Mouse (Mus musculus) CD4-positive, CD25-positive, alpha-beta regulatory T cell, adult 2 months (primary cell): ENCODE data around the gene Gm4792.
A peak's percentile ranks its signal among the peaks of the same experiment; 100 is the strongest.

Experiments used
- DNase-seq: peaks from one replicate; pipeline ENCODE4 v3.0.0-alpha.2; 2012; ENCODE audit warnings: low read depth, low spot score

Gm4792 gene

DNA sequence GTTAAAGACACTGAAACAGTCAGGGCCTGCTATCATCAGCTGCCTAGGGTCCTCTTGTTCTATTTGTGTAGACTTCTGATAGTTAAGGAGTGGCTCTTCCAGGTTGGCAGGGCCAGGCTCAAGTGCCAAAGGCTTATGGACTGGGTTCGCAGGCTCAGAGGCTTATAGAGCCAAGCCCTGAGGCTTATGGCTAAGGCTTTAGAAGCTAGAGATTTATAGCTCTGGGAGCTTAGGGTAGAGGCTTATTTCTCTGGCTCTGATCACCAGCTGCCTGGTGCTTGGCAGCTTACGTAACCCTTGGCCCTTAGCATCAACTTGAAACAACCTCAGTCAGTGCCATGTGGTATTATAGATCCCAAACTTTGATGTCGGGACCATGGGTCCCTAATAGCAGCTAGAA lies at the start of gene Gm4792:
Gm4792 (minus strand) TSS at position 233 of the 400 bp plus-strand sequence.
- no peak for DNase-seq

DNA sequence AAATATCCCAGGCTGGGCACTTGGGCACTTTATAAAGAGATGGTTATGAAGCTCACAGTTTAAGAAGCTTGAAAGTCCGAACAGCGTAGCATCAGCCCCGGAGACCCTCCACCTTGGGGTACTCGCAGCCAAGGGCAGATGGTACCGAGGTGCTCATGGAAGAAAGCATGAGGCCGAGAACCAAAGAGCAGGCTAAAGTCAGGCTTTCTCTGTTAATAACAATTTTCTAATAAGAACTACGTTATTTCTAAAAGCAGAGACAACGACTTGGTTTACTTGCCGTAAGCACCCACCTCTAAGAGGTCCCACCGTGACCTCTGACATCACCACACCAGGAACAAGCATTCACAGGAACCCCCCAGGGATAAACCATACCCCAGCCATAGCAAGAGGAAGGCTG lies 49.5 kb upstream of the Gm4792 start:
- DNase-seq, result no peak

GRCm38 (mm10) chr10:94347296-94347695 lies 48.8 kb upstream of the Gm4792 start:
- no peak for DNase-seq

- DNase-seq, result no peak
Observed at GRCm38 (mm10) chr10:94346596-94346995, 48.1 kb upstream of the Gm4792 start.

DNA sequence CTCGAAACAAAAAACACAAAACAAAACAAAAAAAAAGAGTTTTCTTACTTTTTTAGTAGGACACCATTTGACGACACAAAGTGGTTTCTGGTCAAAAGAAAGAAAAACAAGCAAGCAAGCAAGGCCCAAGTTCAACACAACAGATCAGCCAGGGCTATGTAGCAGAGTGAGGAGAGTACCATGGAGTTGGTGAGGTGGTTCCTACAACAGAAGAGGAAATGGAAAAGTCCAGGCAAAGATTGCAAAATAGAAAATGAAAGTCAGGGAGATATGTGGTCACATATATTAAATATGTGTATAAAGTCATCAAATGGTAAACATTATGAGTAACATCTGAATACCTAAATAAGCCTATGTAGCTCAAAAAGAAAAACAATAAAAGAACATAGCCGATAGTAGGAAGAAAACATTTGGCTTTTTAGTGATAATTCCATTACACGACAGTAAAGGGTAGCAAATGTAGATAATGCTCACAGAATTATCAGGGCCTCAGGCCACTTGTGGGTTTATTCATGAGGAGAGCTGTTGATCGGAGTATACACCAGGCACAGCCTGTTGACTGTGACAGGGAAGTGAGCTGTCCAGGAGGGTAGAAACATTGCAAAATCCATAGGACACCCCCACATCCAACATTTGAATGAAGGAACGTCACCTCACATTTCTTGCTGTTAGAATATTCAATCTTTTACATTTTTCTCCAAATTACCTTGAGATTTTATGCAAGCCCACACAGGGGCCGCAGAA lies 47.2 kb upstream of the Gm4792 start:
- no peak for DNase-seq

- DNase-seq, result no peak
Observed at GRCm38 (mm10) chr10:94344631-94345417, 46.3 kb upstream of the Gm4792 start.

DNA sequence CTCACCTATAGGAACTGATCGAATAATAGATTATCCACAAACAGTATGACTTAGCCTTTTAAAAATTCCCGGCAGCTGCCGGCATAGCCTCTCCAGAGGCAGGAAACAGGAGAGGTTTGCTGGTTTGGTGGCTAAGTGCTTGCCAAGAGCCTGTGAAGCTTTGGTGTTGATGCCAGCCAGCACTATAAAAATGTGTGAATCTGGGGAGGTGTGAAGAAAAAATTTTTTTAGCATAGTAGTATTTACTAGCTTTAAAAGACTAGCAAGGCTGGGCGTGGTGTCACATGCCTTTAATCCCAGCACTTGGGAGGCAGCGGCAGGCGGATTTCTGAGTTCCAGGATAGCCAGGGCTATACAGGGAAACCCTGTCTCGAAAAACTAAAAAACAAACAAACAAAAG lies 45.1 kb upstream of the Gm4792 start:
- DNase-seq, result no peak

DNA sequence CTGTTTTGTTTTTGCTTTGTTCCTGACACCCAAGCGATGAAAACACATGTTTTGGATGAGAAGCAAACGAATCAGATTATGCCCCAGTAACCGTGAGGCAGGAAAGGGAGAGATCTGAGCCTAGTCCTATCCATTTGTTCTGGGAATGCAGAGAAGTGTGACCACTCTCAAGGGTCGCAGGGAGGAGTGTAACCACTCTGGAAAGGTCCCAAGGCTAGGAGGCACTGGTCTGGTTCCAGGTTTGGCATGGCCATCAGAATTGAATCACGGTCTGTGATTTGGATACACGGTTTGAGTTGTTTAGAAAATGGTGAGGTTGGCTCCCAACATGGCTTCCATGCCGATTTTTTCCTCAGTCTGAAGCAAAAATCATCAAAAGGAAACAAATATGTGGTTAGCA lies 43.8 kb upstream of the Gm4792 start:
- DNase-seq, result no peak

DNA sequence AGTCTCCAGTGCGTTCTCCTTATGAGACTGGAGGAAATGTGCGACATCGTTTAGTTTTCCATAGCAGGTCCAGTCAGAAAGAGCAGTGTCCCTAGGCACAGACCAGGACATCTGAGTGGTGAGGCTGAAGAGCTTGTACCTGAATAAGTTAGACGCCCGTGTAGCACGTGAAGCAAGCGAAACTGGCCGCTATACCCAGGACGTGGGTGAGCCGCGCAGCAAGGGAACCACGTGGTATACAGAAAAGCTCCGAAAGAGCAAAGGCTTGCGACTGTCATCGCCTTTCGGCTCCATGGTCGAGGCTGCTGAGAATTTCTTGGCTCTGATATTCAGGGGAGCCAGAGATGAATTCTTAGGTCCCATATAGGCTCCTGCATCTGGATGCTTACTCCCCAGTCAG lies 43.0 kb upstream of the Gm4792 start:
- DNase-seq, result peak; percentile 6

DNA sequence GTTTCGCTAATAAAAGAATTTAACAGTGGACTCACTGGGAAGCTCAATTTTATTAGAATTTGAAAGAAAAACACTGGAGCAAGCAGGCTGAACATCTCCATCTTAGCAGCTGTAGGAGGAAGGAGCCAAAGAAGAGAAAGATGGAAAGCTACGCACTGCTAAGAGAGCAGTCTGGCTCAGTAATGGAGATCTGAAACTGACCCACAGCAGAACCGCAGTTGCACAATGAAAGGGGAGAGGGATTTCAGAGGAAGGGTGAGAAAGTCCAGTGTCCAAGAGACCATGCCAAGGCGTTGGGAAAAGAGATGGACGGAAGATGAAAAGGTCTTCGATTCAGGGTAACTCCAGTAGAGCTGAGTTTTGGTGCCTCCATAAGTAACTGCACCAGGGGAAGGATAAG lies 37.6 kb upstream of the Gm4792 start:
- DNase-seq, result no peak

DNA sequence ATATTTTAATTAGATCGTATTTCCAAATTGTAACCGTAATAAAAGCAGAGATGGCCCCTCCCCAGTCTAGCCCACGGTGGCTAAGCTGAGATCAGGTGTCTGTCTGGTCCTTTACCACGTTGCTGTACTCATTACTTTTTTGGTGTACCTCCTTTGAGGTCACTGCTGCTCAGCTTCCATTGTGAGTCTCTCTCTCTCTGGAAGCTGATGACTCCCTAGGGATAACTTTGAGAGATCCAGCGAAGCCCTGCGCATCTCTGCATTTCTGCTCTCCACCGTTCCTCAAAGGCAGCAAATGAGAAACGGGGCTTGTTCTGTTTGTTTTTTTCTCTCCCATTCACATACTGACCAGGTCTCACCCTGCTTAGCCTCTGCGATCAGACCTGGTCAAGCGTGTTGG lies 36.5 kb upstream of the Gm4792 start:
- DNase-seq, result no peak

DNA sequence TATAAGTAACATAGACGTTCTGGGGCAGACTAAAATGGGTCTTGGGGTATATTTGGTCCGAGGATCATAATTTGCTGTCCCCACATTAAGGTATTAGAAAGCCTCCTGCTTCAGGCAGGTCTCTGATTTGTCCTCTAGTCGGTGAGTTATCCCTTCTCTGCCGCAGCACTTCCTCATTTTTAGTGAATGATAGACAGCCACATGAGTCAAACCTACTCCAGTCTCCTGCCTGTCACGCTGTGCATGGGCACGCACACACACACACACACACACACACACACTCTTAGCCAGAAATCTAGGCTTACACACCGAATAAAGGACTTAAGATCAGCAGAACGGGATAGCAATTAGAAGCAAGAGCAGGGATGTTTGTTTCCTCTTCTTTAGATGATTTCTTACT lies 34.8 kb upstream of the Gm4792 start:
- DNase-seq, result no peak

- peak; percentile 10 for DNase-seq
Observed at GRCm38 (mm10) chr10:94332358-94333137, 34.0 kb upstream of the Gm4792 start.

DNA sequence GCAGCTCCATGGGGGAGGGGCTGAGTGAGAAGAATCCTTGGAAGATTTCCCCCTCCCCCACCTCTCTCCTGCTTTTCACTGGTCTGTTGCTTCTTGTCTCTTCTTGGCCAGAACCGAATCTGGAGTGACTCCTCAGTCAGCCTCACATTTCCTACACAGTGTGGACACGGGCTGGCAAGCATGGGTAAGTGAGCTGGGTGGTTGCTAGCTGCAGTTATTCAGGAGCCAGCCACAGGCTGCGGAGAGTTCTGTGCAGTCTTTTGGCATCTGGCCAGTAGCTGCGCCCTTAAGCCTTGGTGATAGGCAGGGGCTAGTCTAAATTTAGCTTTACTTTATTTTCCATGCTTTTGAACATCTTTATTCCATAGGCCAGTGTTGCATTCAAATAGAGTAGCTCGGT lies 31.5 kb upstream of the Gm4792 start:
- DNase-seq, result no peak

DNA sequence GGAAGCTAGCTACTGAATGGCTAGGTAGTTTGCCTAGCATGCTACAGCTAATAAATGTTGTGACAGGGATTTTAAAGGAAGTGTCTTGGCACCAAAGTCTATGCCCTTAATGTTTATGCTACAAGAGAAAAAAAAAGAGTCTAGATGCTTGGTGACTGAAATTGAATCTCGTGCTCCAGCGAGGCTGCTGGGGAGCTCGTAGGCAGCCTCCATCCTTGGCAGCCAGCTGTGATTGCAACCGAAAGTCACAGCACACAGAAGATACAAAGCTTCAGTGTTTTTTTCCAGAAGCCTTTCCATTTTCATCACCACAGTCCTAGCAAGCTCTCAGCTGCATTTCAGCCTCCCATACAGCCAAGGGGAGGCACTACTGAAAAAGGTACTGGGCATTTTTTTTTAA lies 20.1 kb upstream of the Gm4792 start:
- DNase-seq, result no peak

DNA sequence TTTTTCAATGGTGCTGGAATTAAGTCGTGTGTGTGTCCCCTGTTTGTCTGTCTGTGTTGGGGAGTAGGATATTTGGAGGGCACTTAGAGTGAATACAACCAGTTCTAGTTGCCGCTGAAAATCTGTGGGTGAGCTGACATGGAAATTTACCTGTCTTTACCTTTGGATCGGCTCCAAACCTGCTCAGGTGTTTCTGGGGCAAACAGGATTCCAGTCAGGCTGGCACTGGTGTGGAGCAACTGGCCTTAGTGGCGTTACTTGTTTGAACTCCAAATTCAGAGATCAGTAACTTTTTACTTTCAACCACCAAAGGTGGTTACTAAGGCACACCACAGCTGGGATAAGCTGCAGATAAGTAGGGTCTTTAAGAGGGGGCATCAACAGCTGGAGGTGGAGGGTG lies 14.6 kb upstream of the Gm4792 start:
- no peak for DNase-seq

DNA sequence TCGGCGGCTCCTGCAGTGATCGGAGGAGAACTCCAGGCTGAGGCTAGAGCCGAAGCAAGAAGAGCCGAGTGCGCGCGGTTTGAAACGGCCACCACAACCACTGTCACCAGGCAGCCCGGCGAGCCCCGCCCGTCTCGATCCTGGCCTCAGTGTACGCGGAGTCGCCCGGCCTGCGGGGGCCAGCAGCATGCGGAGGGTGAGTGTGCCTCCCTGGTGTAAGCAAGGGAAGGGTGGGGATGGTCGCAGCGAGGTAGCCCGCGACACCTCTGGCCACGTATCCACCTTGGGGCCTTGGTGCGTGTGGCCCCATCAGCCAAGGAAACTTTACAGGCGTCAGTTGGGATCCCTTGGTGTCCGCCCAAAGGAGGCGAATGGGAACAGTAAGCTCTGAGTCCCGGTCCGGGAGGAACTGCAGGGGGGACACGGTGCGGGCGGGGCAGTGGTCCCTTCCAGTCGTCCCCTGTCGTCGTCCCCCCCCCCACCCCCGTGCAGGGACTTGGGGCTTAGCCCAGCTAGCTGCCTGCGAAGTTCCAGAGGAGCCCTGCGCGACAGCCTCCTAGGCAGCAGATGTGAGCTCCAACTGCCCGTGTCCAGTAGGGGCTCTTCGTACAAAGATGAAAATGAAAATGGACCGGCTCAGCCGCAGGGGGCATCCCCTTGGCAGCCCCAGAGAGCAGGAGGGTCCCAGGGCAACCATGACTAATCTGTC lies 13.7 kb upstream of the Gm4792 start:
- peak; percentile 5 for DNase-seq

- peak; percentile 3 for DNase-seq
Observed at GRCm38 (mm10) chr10:94311511-94312006, 13.1 kb upstream of the Gm4792 start, which contains the start of gene Tmcc3. Tmcc3 (plus strand) TSS chr10:94311949.

DNA sequence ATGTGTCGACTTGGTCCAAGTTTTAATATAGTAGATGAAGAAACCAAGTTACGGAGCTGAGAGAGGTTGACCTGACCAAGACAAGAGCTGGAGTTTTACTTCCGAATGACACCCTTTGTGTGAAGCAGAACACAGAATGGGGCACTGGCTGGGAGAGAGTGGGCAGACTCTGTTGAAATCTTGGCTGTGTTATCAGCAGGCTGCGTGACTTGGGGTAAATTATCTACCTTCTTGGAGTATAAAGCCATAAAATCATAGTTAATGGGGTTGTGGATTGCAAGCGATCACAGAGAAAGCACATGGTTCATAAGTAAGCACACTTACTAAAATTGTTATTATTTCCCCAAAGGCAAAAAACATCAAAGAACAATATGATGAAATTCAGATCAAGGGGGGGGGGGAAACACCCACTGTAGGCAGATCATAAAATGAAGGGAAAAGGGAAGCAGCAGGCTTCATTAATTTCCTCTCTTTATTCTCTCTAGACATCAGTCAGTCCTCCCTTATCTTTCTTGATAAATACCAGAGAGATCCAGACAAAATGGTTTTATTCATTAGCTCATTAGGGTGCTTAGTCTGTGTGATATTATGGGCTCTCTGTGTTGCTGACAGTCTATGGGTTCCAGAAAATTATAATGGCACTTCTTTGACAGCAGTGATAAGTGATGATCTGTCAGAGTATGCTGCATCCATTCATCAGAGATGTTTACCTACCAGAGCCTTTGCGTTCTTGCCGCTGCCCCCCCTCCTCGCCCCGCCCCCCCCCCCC lies 12.2 kb upstream of the Gm4792 start:
- no peak for DNase-seq

DNA sequence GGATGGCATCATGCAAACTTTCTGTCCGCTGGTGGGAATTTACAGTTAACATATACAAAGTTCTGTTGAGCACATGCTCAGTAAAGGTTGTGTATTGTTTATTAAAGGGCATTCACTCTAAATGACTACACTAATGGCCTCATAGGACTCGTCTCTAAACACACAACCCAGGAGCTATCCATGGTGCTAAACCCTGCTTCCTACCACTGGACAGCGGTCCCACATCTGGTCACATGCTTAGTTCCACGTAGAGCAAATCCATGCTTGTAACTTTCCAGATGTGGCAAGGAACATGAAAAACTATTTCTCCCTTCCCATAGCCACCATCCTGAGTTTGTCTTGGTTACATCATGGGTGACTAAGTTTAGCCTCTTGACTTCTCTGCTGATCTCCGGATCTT lies 7.0 kb upstream of the Gm4792 start:
- no peak for DNase-seq
